Mouse (Mus musculus) G1E (cell line): ENCODE measurements around the gene Tepsin.

Experiments used
- CTCF ChIP-seq: IDR thresholded peaks from 2 replicates; pipeline ENCODE4 v1.5.1; 2012; ENCODE audit warnings: low read depth, low read length, inconsistent platforms, mixed read lengths
- GATA1 ChIP-seq: IDR thresholded peaks from 2 replicates; pipeline ENCODE4 v1.6.1; 2012; ENCODE audit warnings: borderline replicate concordance, low read length, inconsistent platforms, mixed read lengths

DNA sequence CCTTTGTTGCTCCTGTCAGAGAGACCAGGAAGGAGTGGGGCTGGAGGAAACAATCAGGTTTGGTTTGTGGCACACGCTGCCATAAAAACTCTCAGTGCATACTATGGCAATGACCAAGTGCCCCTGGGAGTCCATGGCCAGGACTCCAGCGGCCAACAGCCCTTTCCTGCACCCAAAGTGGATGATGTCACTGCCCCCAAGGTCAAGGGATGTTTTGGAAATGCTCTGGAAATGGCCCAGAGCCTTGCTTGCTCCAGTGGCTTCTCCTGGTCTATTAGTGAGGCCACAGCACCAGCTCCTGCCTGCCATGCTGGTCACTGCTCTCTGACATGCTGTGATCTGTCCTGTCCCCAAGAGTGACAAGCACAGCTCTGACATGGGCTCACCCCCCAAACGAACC is 22.3 kb downstream of the Tepsin start:
- no peak for TF ChIP-seq CTCF
- TF ChIP-seq GATA1: no peak
